Mouse (Mus musculus): Measurements from ENCODE around the gene Prkce.
A peak's percentile ranks its signal among the peaks of the same experiment; 100 is the strongest.

Gene Prkce

GRCm38 (mm10) chr17:86167320-86168230, at the start of gene Prkce:
Prkce (plus strand) TSS chr17:86167785.
- peak; percentile 73 to 79 for DNase-seq (ENCODE audit: low spot score in 2 of 2)

GRCm38 (mm10) chr17:86123146-86123545, 44.4 kb upstream of the Prkce start:
- DNase-seq (ENCODE audit: low spot score in 2 of 2), result no peak

- no peak for DNase-seq (ENCODE audit: low spot score in 2 of 2)
Measured at GRCm38 (mm10) chr17:86125908-86126307, 41.7 kb upstream of the Prkce start.

- no peak for DNase-seq (ENCODE audit: low spot score in 2 of 2)
Measured at GRCm38 (mm10) chr17:86128198-86128597, 39.4 kb upstream of the Prkce start.

- no peak for DNase-seq (ENCODE audit: low spot score in 2 of 2)
Measured at GRCm38 (mm10) chr17:86132534-86132933, 35.1 kb upstream of the Prkce start.

- no peak for DNase-seq (ENCODE audit: low spot score in 2 of 2)
Measured at GRCm38 (mm10) chr17:86134461-86134860, 33.1 kb upstream of the Prkce start.

GRCm38 (mm10) chr17:86135835-86136234, 31.8 kb upstream of the Prkce start:
- DNase-seq (ENCODE audit: low spot score in 2 of 2), result no peak

- no peak for DNase-seq (ENCODE audit: low spot score in 2 of 2)
Measured at GRCm38 (mm10) chr17:86144537-86145078, 23.0 kb upstream of the Prkce start.

- DNase-seq (ENCODE audit: low spot score in 2 of 2), result peak; percentile 86
Measured at GRCm38 (mm10) chr17:86145079-86145951, 22.3 kb upstream of the Prkce start, which contains the start of gene Srbd1. Srbd1 (minus strand) TSS chr17:86145175.

- no peak for DNase-seq (ENCODE audit: low spot score in 2 of 2)
Measured at GRCm38 (mm10) chr17:86149726-86150125, 17.9 kb upstream of the Prkce start.

- DNase-seq (ENCODE audit: low spot score in 2 of 2), result peak; percentile 58 to 70
Measured at GRCm38 (mm10) chr17:86150867-86151348, 16.7 kb upstream of the Prkce start.

GRCm38 (mm10) chr17:86156999-86157398, 10.6 kb upstream of the Prkce start:
- DNase-seq (ENCODE audit: low spot score in 2 of 2), result no peak

- DNase-seq (ENCODE audit: low spot score in 2 of 2), result no peak
Measured at GRCm38 (mm10) chr17:86162672-86163071, 4.9 kb upstream of the Prkce start.

- no peak for DNase-seq (ENCODE audit: low spot score in 2 of 2)
Measured at GRCm38 (mm10) chr17:86164416-86164815, 3.2 kb upstream of the Prkce start.

GRCm38 (mm10) chr17:86166051-86166566, 1.5 kb upstream of the Prkce start:
- DNase-seq (ENCODE audit: low spot score in 2 of 2), result no peak

GRCm38 (mm10) chr17:86166567-86167319, 842 bp upstream of the Prkce start:
- DNase-seq (ENCODE audit: low spot score in 2 of 2), result peak; percentile 43 to 52

GRCm38 (mm10) chr17:86168231-86168981, 821 bp downstream of the Prkce start:
- peak in 1 of 2 experiments; percentile 49 for DNase-seq (ENCODE audit: low spot score in 2 of 2)

GRCm38 (mm10) chr17:86169092-86169491, 1.5 kb downstream of the Prkce start:
- DNase-seq (ENCODE audit: low spot score in 2 of 2), result peak in 1 of 2 experiments; percentile 54

- no peak for DNase-seq (ENCODE audit: low spot score in 2 of 2)
Measured at GRCm38 (mm10) chr17:86170164-86170958, 2.8 kb downstream of the Prkce start.
